Comparison of ENCODE assay signal across 8 mouse cellular contexts in the genomic region with DNA sequence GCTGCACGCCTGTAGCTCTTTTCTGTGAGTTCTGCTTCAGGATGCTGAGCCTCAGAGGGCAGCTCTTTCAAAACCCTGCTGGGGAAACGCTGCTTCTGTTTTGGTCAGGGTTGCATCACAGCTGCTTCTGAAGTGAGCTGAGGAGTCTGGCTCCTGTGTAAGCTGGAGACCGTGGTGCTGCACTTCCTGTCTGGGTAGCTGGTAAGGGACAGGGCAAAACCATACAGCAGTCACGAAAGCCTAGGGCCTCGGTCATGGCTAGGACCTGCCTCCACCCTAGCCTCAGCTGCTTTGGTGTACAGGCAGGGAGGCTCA. TPM values are rescaled to one million over a fixed set of nuclear protein-coding genes. Genes with fewer than 3 reads are reported as not detected.
DNase-seq lines count a peak whose midpoint lies in the region; ATAC-seq and TF ChIP-seq lines count a peak whose summit lies in the region.

No protein-coding gene starts in this region.

- intact Hi-C loops in left cerebral cortex, postnatal 14 days (cut with DNase I) = loop anchor here (5.0 kb wide), 1 partner anchor 72 kb away; no protein-coding TSS in a partner anchor

- no peak overlapping the region for H3K4me2 ChIP-seq in forebrain, postnatal 0 days (ENCODE audit: low read depth)

- no peak for TF ChIP-seq CTCF in forebrain, postnatal 0 days (IDR thresholded peaks at IDR 0.05; ENCODE audit: low read depth)

- peak overlapping the region; percentile 64 for H3K27ac ChIP-seq in forebrain, postnatal 0 days (ENCODE audit: low read depth, low read length)

- 46% methylated on average over 5 of the region's 5 CpGs for WGBS in forebrain, postnatal 0 days

- no peaks in the 10 kb centered on the region for H3K36me3 ChIP-seq in forebrain, postnatal 0 days (ENCODE audit: insufficient read depth)

- DNase-seq in spleen, postnatal 36 days (ENCODE audit: low spot score in 2 of 2) = peak; percentile 51 to 56
- DNase-seq in spleen, adult 18-20 months = no peak
- no peak for DNase-seq in forebrain, postnatal 0 days
- peak; percentile 54 for DNase-seq in thymus, postnatal 4 days
- DNase-seq in embryo, embryonic 10 days (ENCODE audit: low spot score) = no peak
- DNase-seq in cerebellum, postnatal 36 days = no peak
- no peak for DNase-seq in left cerebral cortex, postnatal 14 days (ENCODE audit: low spot score in 2 of 2)

- no peak for ATAC-seq in forebrain, postnatal 0 days
- ATAC-seq in megakaryocyte, adult 5-6 weeks (ENCODE audit: poor library complexity, severe bottlenecking) = peak; percentile 92

- H3K4me1 ChIP-seq in forebrain, postnatal 0 days (ENCODE audit: insufficient read depth) = peaks cover 14% of the 10 kb centered on the region

- no peaks in the 10 kb centered on the region for H3K27me3 ChIP-seq in forebrain, postnatal 0 days (ENCODE audit: insufficient read depth, low read length)

- no peaks in the 10 kb centered on the region for H3K9me3 ChIP-seq in forebrain, postnatal 0 days (ENCODE audit: low read length)

- H3K9ac ChIP-seq in forebrain, postnatal 0 days = no peak overlapping the region

- H3K4me3 ChIP-seq in forebrain, postnatal 0 days (ENCODE audit: low read depth, low read length) = no peak overlapping the region

RNA-seq across cellular contexts. Expression of a gene that starts 13.0 kb away (rescaled TPM):
- total RNA-seq in forebrain, postnatal 0 days (2014; rRNA removed) = 392 and 416 TPM in 2 replicates
- polyA plus RNA-seq in forebrain, postnatal 0 days (2015; fragmentation: Nextera tagmentation; extraction: Ambion mirVana) = 117 and 122 TPM in 2 replicates
- total RNA-seq in megakaryocyte, adult 5-6 weeks (2015) = 2.0 and 3.2 TPM in 2 replicates
- 3.3 and 4.5 TPM in 2 replicates for total RNA-seq in megakaryocyte, adult 5-6 weeks (2017)
- 100 to 1,000 TPM; 359 to 367 TPM for total RNA-seq in left cerebral cortex, postnatal 14 days (2021)

Comparison
In these comparisons a context has a peak if more than half of its experiments do, and no peak if none do; other contexts are left out.
1. DNase-seq: peak in spleen, postnatal 36 days (2 of 2) and thymus, postnatal 4 days (single experiment); none in spleen, adult 18-20 months (0 of 2), forebrain, postnatal 0 days (single experiment), embryo, embryonic 10 days (single experiment), cerebellum, postnatal 36 days (0 of 2) and left cerebral cortex, postnatal 14 days (0 of 2).
2. RNA of a gene that starts 13.0 kb away (total RNA-seq): 392 to 416 TPM in forebrain, postnatal 0 days and 359 to 367 TPM in left cerebral cortex, postnatal 14 days; 2.0 to 4.5 TPM in megakaryocyte, adult 5-6 weeks; every median in the first group is over 10 times any median in the second.